Mouse (Mus musculus): ENCODE data around the gene Msh2. TPM values are rescaled to one million over a fixed set of nuclear protein-coding genes. Genes with fewer than 3 reads are reported as not detected.
"Not testable (repeated sequence)": the region's sequence is repeated elsewhere in the genome, so short reads cannot be mapped to it uniquely, and the experiment has no call there.

Gene Msh2
- polyA plus RNA-seq, 1 experiment from 2014 or later = 68.8 TPM

- H3K27me3 ChIP-seq (ENCODE audit: control insufficient read depth, insufficient read depth, low read depth, low read length); ATAC-seq (ENCODE audit: low read depth): not testable (repeated sequence)
- 91% methylated on average over 5 of the region's 5 CpGs for WGBS
Measured at GRCm38 (mm10) chr17:87655616-87656015, 16.5 kb upstream of the Msh2 start.

GRCm38 (mm10) chr17:87661958-87662573 is 10.1 kb upstream of the Msh2 start:
- H3K27me3 ChIP-seq (ENCODE audit: control insufficient read depth, insufficient read depth, low read depth, low read length); H3K4me3 ChIP-seq (ENCODE audit: low read length); ATAC-seq (ENCODE audit: low read depth); H3K9me3 ChIP-seq (ENCODE audit: control insufficient read depth, low read length); H3K4me1 ChIP-seq (replicated peaks; ENCODE audit: control insufficient read depth, insufficient read depth, low read length); H3K9ac ChIP-seq (ENCODE audit: low read length); H3K36me3 ChIP-seq (ENCODE audit: control insufficient read depth, insufficient read depth, low read length); H3K27ac ChIP-seq (ENCODE audit: low read length); H3K4me2 ChIP-seq (ENCODE audit: low read depth, low read length): not testable (repeated sequence)
- 83% methylated on average over 9 of the region's 9 CpGs for WGBS

More at GRCm38 (mm10) chr17:87655616-87656015, 16.5 kb upstream of the Msh2 start:
- not testable (repeated sequence) for H3K4me2 ChIP-seq (ENCODE audit: low read depth, low read length); H3K4me1 ChIP-seq (replicated peaks; ENCODE audit: control insufficient read depth, insufficient read depth, low read length); H3K9ac ChIP-seq (ENCODE audit: low read length); H3K4me3 ChIP-seq (ENCODE audit: low read length); H3K27ac ChIP-seq (ENCODE audit: low read length); H3K9me3 ChIP-seq (ENCODE audit: control insufficient read depth, low read length); H3K36me3 ChIP-seq (ENCODE audit: control insufficient read depth, insufficient read depth, low read length)

GRCm38 (mm10) chr17:87664238-87664637 is 7.9 kb upstream of the Msh2 start:
- Histone ChIP-seq H3K27me3 (ENCODE audit: control insufficient read depth, insufficient read depth, low read depth, low read length) (no peaks in the 10 kb centered on the region), H3K9me3 (ENCODE audit: control insufficient read depth, low read length) (no peaks in the 10 kb centered on the region), H3K4me3 (ENCODE audit: low read length) (no peak overlapping the region), H3K27ac (ENCODE audit: low read length) (no peak overlapping the region), H3K4me2 (ENCODE audit: low read depth, low read length) (no peak overlapping the region), H3K36me3 (ENCODE audit: control insufficient read depth, insufficient read depth, low read length) (no peaks in the 10 kb centered on the region), H3K9ac (ENCODE audit: low read length) (no peak overlapping the region), H3K4me1 (replicated peaks; ENCODE audit: control insufficient read depth, insufficient read depth, low read length) (no peaks in the 10 kb centered on the region)
- no peak for ATAC-seq (ENCODE audit: low read depth)

- Histone ChIP-seq H3K4me2 (ENCODE audit: low read depth, low read length) (no peak overlapping the region), H3K27ac (ENCODE audit: low read length) (no peak overlapping the region), H3K9me3 (ENCODE audit: control insufficient read depth, low read length) (no peaks in the 10 kb centered on the region), H3K9ac (ENCODE audit: low read length) (no peak overlapping the region), H3K36me3 (ENCODE audit: control insufficient read depth, insufficient read depth, low read length) (no peaks in the 10 kb centered on the region), H3K4me3 (ENCODE audit: low read length) (no peak overlapping the region), H3K4me1 (replicated peaks; ENCODE audit: control insufficient read depth, insufficient read depth, low read length) (no peaks in the 10 kb centered on the region), H3K27me3 (ENCODE audit: control insufficient read depth, insufficient read depth, low read depth, low read length) (no peaks in the 10 kb centered on the region)
- WGBS = 74% methylated on average over 10 of the region's 10 CpGs
- no peak for ATAC-seq (ENCODE audit: low read depth)
Measured at GRCm38 (mm10) chr17:87665066-87665822, 6.9 kb upstream of the Msh2 start.

- no peaks in the 10 kb centered on the region for H3K36me3 ChIP-seq (ENCODE audit: control insufficient read depth, insufficient read depth, low read length)
- no peaks in the 10 kb centered on the region for H3K27me3 ChIP-seq (ENCODE audit: control insufficient read depth, insufficient read depth, low read depth, low read length)
- peak; percentile 62 for ATAC-seq (ENCODE audit: low read depth)
- peak overlapping the region; percentile 90 for H3K9ac ChIP-seq (ENCODE audit: low read length)
- peak overlapping the region; percentile 92 for H3K4me3 ChIP-seq (ENCODE audit: low read length)
- peak overlapping the region; percentile 82 for H3K27ac ChIP-seq (ENCODE audit: low read length)
- under 1% methylated on average over 53 of the region's 54 CpGs for WGBS
- peak overlapping the region; percentile 89 for H3K4me2 ChIP-seq (ENCODE audit: low read depth, low read length)
- H3K4me1 ChIP-seq (replicated peaks; ENCODE audit: control insufficient read depth, insufficient read depth, low read length) = peaks cover 8% of the 10 kb centered on the region
- H3K9me3 ChIP-seq (ENCODE audit: control insufficient read depth, low read length) = no peaks in the 10 kb centered on the region
Measured at GRCm38 (mm10) chr17:87672677-87673286, 652 bp downstream of the Msh2 start.

GRCm38 (mm10) chr17:87676916-87677474 is 4.9 kb downstream of the Msh2 start:
- peaks cover 11% of the 10 kb centered on the region for H3K36me3 ChIP-seq (ENCODE audit: control insufficient read depth, insufficient read depth, low read length)
- H3K4me1 ChIP-seq (replicated peaks; ENCODE audit: control insufficient read depth, insufficient read depth, low read length); H3K4me3 ChIP-seq (ENCODE audit: low read length); H3K4me2 ChIP-seq (ENCODE audit: low read depth, low read length); ATAC-seq (ENCODE audit: low read depth); H3K9ac ChIP-seq (ENCODE audit: low read length); H3K27me3 ChIP-seq (ENCODE audit: control insufficient read depth, insufficient read depth, low read depth, low read length); H3K27ac ChIP-seq (ENCODE audit: low read length); H3K9me3 ChIP-seq (ENCODE audit: control insufficient read depth, low read length): not testable (repeated sequence)
- 100% methylated on average over 1 of the region's 1 CpGs for WGBS

- Histone ChIP-seq H3K4me3 (ENCODE audit: low read length) (no peak overlapping the region), H3K27ac (ENCODE audit: low read length) (no peak overlapping the region), H3K4me1 (replicated peaks; ENCODE audit: control insufficient read depth, insufficient read depth, low read length) (peaks cover 8% of the 10 kb centered on the region), H3K4me2 (ENCODE audit: low read depth, low read length) (no peak overlapping the region), H3K27me3 (ENCODE audit: control insufficient read depth, insufficient read depth, low read depth, low read length) (no peaks in the 10 kb centered on the region), H3K36me3 (ENCODE audit: control insufficient read depth, insufficient read depth, low read length) (peaks cover 13% of the 10 kb centered on the region), H3K9ac (ENCODE audit: low read length) (no peak overlapping the region), H3K9me3 (ENCODE audit: control insufficient read depth, low read length) (no peaks in the 10 kb centered on the region)
- 93% methylated on average over 8 of the region's 8 CpGs for whole genome bisulfite sequencing
- no peak for ATAC-seq (ENCODE audit: low read depth)
Measured at GRCm38 (mm10) chr17:87677656-87678055, 5.5 kb downstream of the Msh2 start.

GRCm38 (mm10) chr17:87689217-87689616 is 17.1 kb downstream of the Msh2 start:
- H3K9ac ChIP-seq (ENCODE audit: low read length) = no peak overlapping the region
- H3K4me1 ChIP-seq (replicated peaks; ENCODE audit: control insufficient read depth, insufficient read depth, low read length) = no peaks in the 10 kb centered on the region
- 86% methylated on average over 8 of the region's 8 CpGs for WGBS
- H3K27ac ChIP-seq (ENCODE audit: low read length) = no peak overlapping the region
- H3K9me3 ChIP-seq (ENCODE audit: control insufficient read depth, low read length) = no peaks in the 10 kb centered on the region
- H3K36me3 ChIP-seq (ENCODE audit: control insufficient read depth, insufficient read depth, low read length) = peaks cover 16% of the 10 kb centered on the region
- ATAC-seq (ENCODE audit: low read depth) = no peak
- H3K4me3 ChIP-seq (ENCODE audit: low read length) = no peak overlapping the region
- no peaks in the 10 kb centered on the region for H3K27me3 ChIP-seq (ENCODE audit: control insufficient read depth, insufficient read depth, low read depth, low read length)
- H3K4me2 ChIP-seq (ENCODE audit: low read depth, low read length) = no peak overlapping the region

- no peak overlapping the region for H3K4me3 ChIP-seq (ENCODE audit: low read length)
- no peak overlapping the region for H3K9ac ChIP-seq (ENCODE audit: low read length)
- H3K36me3 ChIP-seq (ENCODE audit: control insufficient read depth, insufficient read depth, low read length) = peaks cover 14% of the 10 kb centered on the region
- H3K27ac ChIP-seq (ENCODE audit: low read length) = no peak overlapping the region
- 85% methylated on average over 5 of the region's 5 CpGs for WGBS
- H3K9me3 ChIP-seq (ENCODE audit: control insufficient read depth, low read length) = no peaks in the 10 kb centered on the region
- no peak for ATAC-seq (ENCODE audit: low read depth)
- H3K4me1 ChIP-seq (replicated peaks; ENCODE audit: control insufficient read depth, insufficient read depth, low read length) = no peaks in the 10 kb centered on the region
- no peak overlapping the region for H3K4me2 ChIP-seq (ENCODE audit: low read depth, low read length)
- H3K27me3 ChIP-seq (ENCODE audit: control insufficient read depth, insufficient read depth, low read depth, low read length) = no peaks in the 10 kb centered on the region
Measured at GRCm38 (mm10) chr17:87691958-87692357, 19.8 kb downstream of the Msh2 start.

Measured in lung, embryonic 16.5 days (tissue).